Mouse (Mus musculus) neural tube, postnatal 0 days (tissue): Measurements from ENCODE around the gene Senp3. TPM values are rescaled to one million over a fixed set of nuclear protein-coding genes. Genes with fewer than 3 reads are reported as not detected.

ENCODE experiments used
- microRNA counts: library from miRNA; unstranded; fragments of <30 nt; microRNA quantifications from one replicate; lab custom pipeline; 2015
- microRNA-seq: library from miRNA; unstranded; fragments of <30 nt; microRNA quantifications from one replicate; pipeline ENCODE4, GENCODE M21; 2016
- polyA plus RNA-seq: library from polyadenylated mRNA; unstranded; fragments of >200 nt; fragmentation: Nextera tagmentation; extraction: Ambion mirVana; gene quantifications from 2 replicates; pipeline ENCODE4 v1.2.1, GENCODE M21; 2015

Senp3 gene
- 69.5 and 74.3 TPM in 2 replicates for polyA plus RNA-seq

GRCm38 (mm10) chr11:69681314-69682208 is at the start of gene Senp3:
TSS of gene Senp3 (minus strand) at chr11:69682084.

GRCm38 (mm10) chr11:69695361-69696181 is 13.7 kb upstream of the Senp3 start, which contains the start of the genes Tnfsf12 and Tnfsfm13:
TSS of gene Tnfsf12 (minus strand) at chr11:69695849.
TSS of gene Tnfsfm13 (minus strand) at chr11:69696098.

GRCm38 (mm10) chr11:69685526-69686148 is 3.8 kb upstream of the Senp3 start, which contains the start of gene Tnfsf13:
TSS of gene Tnfsf13 (minus strand) at chr11:69685784.

GRCm38 (mm10) chr11:69672211-69672706 is 9.6 kb downstream of the Senp3 start, which contains the start of gene Eif4a1:
TSS of gene Eif4a1 (minus strand) at chr11:69672423.

GRCm38 (mm10) chr11:69665961-69666664 is 15.8 kb downstream of the Senp3 start, which contains the start of gene Cd68:
TSS of gene Cd68 (minus strand) at chr11:69666153.

GRCm38 (mm10) chr11:69662213-69662966 is 19.5 kb downstream of the Senp3 start, which contains the start of gene Mpdu1:
TSS of gene Mpdu1 (minus strand) at chr11:69662642.

GRCm38 (mm10) chr11:69655264-69656064 is 26.4 kb downstream of the Senp3 start, which contains the start of gene Sox15:
TSS of gene Sox15 (plus strand) at chr11:69655314.

GRCm38 (mm10) chr11:69632284-69633089 is 49.4 kb downstream of the Senp3 start, which contains the start of gene Fxr2:
TSS of gene Fxr2 (plus strand) at chr11:69632990.

MicroRNA genes within 50 kb of the gene (microRNA counts, 519-probe panel; counts per million panel counts)
- microRNA mmu-miR-1934 (lab: Ali Mortazavi, UCI) (40.5 counts per million), microRNA mmu-miR-467f (lab: Ali Mortazavi, UCI) (3,049 counts per million, percentile 14 among the panel's probes with 10 or more counts)

Small RNAs within 50 kb of the gene (microRNA-seq; reads per million reads assigned to microRNA genes)
- gene Mir1934 (1.2 reads per million), gene Mir467f (not detected)

Other genes with a start within 250 kb of the Senp3 start
- gene Dnah2, start 133.0 kb downstream of the Senp3 start, polyA plus RNA-seq, result 2.8 and 4.7 TPM in 2 replicates
- 132 and 148 TPM in 2 replicates for gene Efnb3, start 121.9 kb downstream of the Senp3 start, polyA plus RNA-seq
- gene Wrap53, start 101.8 kb downstream of the Senp3 start, polyA plus RNA-seq, result 12.1 and 13.1 TPM in 2 replicates
- gene Trp53, start 101.7 kb downstream of the Senp3 start, polyA plus RNA-seq, result 31.4 and 33.8 TPM in 2 replicates
- gene Atp1b2, start 76.1 kb downstream of the Senp3 start, polyA plus RNA-seq, result 226 and 228 TPM in 2 replicates
- gene Shbg, start 64.2 kb downstream of the Senp3 start, polyA plus RNA-seq, result not detected in 2 replicates
- 29.9 and 31.5 TPM in 2 replicates for gene Sat2, start 60.1 kb downstream of the Senp3 start, polyA plus RNA-seq
- gene Fxr2, start 49.1 kb downstream of the Senp3 start, polyA plus RNA-seq, result 29.7 and 32.1 TPM in 2 replicates
- gene Sox15, start 26.8 kb downstream of the Senp3 start, polyA plus RNA-seq, result 0.36 and 0.46 TPM in 2 replicates
- 113 and 114 TPM in 2 replicates for gene Mpdu1, start 19.4 kb downstream of the Senp3 start, polyA plus RNA-seq
- gene Cd68, start 15.9 kb downstream of the Senp3 start, polyA plus RNA-seq, result 14.1 and 18.7 TPM in 2 replicates
- 347 and 357 TPM in 2 replicates for gene Eif4a1, start 9.7 kb downstream of the Senp3 start, polyA plus RNA-seq
- 0.92 and 0.93 TPM in 2 replicates for gene Tnfsf13, start 3.7 kb upstream of the Senp3 start, polyA plus RNA-seq
- 7.0 TPM in 2 replicates for gene Tnfsf12, start 13.8 kb upstream of the Senp3 start, polyA plus RNA-seq
- gene Tnfsfm13, start 14.0 kb upstream of the Senp3 start, polyA plus RNA-seq, result 1.3 and 3.3 TPM in 2 replicates
- 9.6 and 10.9 TPM in 2 replicates for gene Polr2a, start 76.6 kb upstream of the Senp3 start, polyA plus RNA-seq
- 0.09 and 0.15 TPM in 2 replicates for gene Slc35g3, start 79.9 kb upstream of the Senp3 start, polyA plus RNA-seq
- 4.9 and 6.8 TPM in 2 replicates for gene Zbtb4, start 83.8 kb upstream of the Senp3 start, polyA plus RNA-seq
- gene Chrnb1, start 113.9 kb upstream of the Senp3 start, polyA plus RNA-seq, result 1.3 and 1.5 TPM in 2 replicates
- 7.1 and 8.5 TPM in 2 replicates for gene Fgf11, start 119.8 kb upstream of the Senp3 start, polyA plus RNA-seq
- 1.2 and 1.6 TPM in 2 replicates for gene Tmem102, start 123.5 kb upstream of the Senp3 start, polyA plus RNA-seq
- not detected in 2 replicates for gene Gm39566, start 133.2 kb upstream of the Senp3 start, polyA plus RNA-seq
- gene Spem2, start 136.4 kb upstream of the Senp3 start, polyA plus RNA-seq, result not detected in 2 replicates
- not detected in 2 replicates for gene Spem1, start 140.1 kb upstream of the Senp3 start, polyA plus RNA-seq
- 25.7 and 29.7 TPM in 2 replicates for gene Nlgn2, start 155.7 kb upstream of the Senp3 start, polyA plus RNA-seq
- gene Tmem256, start 156.4 kb upstream of the Senp3 start, polyA plus RNA-seq, result 452 and 485 TPM in 2 replicates
- gene Plscr3, start 164.3 kb upstream of the Senp3 start, polyA plus RNA-seq, result 32.3 and 33.8 TPM in 2 replicates
- gene Tnk1, start 176.6 kb upstream of the Senp3 start, polyA plus RNA-seq, result 0.15 TPM in 1 of 2 replicates, not detected in the other
- not detected in 2 replicates for gene Tmem95, start 195.9 kb upstream of the Senp3 start, polyA plus RNA-seq
- 2.1 and 2.2 TPM in 2 replicates for gene Kctd11, start 199.3 kb upstream of the Senp3 start, polyA plus RNA-seq
- 0.10 and 0.15 TPM in 2 replicates for gene Acap1, start 213.5 kb upstream of the Senp3 start, polyA plus RNA-seq
- gene 2810408A11Rik, start 218.9 kb upstream of the Senp3 start, polyA plus RNA-seq, result 3.0 and 3.2 TPM in 2 replicates
- 13.0 and 19.0 TPM in 2 replicates for gene Neurl4, start 219.0 kb upstream of the Senp3 start, polyA plus RNA-seq
- 48.2 and 58.8 TPM in 2 replicates for gene Gps2, start 231.8 kb upstream of the Senp3 start, polyA plus RNA-seq
- 1,029 and 1,041 TPM in 2 replicates for gene Eif5a, start 239.9 kb upstream of the Senp3 start, polyA plus RNA-seq